Mouse (Mus musculus) urinary bladder, adult 18-20 months (tissue): Measurements from ENCODE around the gene Gpbar1.

Experiments used
- DNase-seq, 2 experiments: peaks; one replicate each; pipeline ENCODE4 v3.0.0; 2022; ENCODE audit warnings: low spot score in 2 of 2, mixed read lengths in 2 of 2

The Gpbar1 gene

GRCm38 (mm10) chr1:74294733-74295455 lies 16.5 kb downstream of the Gpbar1 start:
- DNase-seq, result peak in 1 of 2 experiments; percentile 43

DNA sequence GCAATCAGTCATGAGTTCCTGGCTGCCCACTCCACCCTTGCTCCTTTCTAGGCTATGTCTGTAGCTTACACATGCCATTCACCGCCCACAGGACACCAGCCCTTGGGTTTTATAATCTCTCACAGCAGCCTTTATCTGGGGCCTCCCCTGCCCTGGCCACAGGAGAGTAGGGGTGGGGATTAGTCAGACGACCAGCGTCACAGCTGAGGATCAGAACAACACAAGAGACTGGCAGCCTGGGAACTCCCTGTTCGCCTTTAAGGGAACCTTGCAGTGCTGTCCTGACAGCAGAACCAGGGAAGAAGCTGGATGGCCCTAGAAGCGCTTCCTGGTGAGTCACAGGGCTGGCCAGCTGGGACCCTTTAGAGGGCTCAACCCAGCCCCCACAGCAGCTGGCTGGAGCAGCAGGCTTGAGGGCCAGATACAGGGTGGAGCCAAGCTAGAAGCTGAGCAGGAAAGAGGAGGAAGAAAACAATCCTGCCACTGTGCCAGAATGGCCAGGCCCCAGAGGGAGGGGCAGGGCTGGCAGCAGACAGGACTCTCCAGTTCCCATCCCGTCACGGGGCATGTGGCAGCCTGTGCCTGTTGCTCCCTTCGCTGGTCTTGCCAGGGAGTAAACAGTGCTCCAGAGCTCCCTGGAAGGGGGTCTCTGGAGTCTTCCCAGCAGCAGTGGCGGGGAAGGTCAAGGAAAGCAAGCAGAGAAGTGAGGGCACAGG lies 17.3 kb downstream of the Gpbar1 start:
- peak; percentile 81 to 96 for DNase-seq

- peak; percentile 42 to 45 for DNase-seq
Observed at GRCm38 (mm10) chr1:74296477-74296876, 18.1 kb downstream of the Gpbar1 start.

DNA sequence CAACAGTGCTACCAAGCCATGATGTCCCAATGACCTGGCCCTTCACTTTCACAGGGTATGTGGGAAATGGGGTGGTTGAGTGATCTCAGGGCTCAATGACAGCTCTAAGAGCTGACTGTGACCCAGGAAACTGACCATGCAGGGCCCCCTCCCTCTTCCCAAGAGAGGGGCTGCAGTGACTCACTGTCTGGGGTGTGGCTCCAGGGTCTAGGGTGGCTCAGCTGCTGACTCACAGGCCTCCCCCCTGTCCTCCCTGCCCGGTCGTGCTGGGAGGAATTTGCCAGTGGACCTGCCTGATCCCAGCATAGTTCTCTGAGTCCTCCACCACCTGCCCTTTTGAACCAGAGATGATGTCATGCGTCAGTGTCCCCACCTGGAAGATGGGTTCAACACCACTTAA lies 18.9 kb downstream of the Gpbar1 start:
- DNase-seq, result peak; percentile 65 to 86

- no peak for DNase-seq
Observed at GRCm38 (mm10) chr1:74298157-74298750, 19.9 kb downstream of the Gpbar1 start.

DNA sequence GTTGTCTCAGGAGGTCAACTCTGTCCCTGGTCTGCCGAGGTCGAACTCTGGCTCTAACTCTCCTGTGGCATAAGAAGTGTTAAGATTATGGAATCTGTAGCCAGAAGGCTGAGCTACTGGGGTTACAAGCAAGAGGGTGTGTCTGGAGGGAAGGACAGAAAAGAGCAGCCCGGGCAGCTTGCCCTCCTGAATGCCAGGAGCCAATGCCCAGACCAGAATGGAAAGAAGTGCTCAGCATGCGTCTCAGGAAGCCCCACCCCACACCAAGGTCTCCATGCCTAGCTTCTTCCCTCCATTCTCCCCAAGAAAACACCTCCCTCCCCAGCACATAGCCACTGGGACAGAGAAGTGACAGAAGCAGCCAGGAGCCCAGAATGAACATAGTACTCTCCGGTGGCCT lies 20.6 kb downstream of the Gpbar1 start:
- peak in 1 of 2 experiments; percentile 50 for DNase-seq

DNA sequence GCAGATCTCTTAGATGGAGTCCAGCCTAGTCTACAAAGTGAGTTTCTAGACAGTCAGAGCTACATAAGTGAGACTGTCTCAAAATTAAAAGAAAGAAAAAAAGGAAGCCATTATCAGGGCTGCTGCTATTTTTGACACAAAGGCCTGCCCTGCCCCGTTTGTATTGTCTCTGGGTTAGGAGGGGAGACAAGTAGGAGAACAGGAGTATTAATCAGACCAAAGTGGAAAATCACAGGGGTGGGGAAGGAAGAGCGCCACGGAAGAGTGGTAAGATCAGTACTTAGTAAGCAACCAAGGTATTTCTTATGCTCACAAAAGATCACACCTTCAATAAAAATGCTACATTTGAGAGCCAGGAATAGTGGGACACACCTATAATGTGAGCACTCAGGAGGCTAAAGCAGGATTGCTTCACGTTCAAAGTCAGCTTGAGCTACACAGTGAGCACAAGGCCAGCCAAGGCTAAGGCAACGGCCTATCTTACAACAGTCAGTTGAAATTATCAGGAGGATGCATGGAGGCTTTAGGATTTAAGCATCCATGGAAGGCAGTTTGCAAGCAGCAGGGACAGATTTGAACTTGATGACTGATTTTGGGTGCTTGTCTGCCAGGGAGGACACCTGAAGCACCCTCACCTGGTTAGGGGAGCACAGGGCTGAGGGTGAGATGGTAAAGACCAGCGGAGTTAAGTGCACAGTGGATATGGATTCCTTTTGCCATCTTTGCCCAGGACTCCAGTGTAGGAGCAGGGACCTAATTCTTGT lies 22.2 kb downstream of the Gpbar1 start:
- DNase-seq, result no peak

DNA sequence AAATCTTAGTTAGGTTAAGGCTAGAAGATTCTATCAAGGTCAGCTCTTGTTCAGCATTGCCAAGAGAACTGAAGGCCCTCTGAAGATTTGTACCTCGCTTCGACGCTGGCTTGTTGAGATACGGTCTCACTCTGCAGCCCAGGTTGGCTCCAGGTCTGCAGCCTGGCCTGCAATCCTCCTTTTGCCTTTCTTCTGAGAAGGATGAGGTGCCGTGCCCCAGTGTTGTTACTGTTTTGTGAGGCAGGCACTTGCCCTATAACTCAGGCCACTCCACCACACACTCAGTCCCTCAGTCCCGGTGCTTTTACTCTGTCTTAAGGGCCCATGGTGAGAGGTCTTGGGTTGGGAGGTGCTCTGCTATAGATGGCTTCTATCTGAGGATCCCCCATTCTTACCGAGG lies 23.9 kb downstream of the Gpbar1 start:
- DNase-seq, result no peak

DNA sequence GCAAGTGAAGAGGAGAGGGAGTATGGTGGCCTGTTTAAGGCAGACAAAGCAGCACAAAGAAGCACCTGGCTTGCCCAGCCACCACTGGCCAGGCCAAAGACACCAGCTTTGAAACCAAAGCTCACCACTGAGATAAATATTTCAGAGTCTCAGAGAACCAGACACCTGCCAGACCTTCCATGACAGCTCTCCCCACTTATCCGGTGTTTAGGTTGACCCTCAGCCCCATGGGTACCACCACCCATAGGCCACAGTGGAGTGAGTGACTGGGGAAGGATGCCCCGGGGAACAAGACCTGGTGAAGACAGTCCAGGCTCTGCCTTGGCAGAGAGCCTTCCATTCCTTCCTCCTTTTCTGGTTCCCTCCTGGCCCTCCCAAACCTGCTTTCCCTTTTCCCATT lies 24.5 kb downstream of the Gpbar1 start:
- DNase-seq, result no peak

DNA sequence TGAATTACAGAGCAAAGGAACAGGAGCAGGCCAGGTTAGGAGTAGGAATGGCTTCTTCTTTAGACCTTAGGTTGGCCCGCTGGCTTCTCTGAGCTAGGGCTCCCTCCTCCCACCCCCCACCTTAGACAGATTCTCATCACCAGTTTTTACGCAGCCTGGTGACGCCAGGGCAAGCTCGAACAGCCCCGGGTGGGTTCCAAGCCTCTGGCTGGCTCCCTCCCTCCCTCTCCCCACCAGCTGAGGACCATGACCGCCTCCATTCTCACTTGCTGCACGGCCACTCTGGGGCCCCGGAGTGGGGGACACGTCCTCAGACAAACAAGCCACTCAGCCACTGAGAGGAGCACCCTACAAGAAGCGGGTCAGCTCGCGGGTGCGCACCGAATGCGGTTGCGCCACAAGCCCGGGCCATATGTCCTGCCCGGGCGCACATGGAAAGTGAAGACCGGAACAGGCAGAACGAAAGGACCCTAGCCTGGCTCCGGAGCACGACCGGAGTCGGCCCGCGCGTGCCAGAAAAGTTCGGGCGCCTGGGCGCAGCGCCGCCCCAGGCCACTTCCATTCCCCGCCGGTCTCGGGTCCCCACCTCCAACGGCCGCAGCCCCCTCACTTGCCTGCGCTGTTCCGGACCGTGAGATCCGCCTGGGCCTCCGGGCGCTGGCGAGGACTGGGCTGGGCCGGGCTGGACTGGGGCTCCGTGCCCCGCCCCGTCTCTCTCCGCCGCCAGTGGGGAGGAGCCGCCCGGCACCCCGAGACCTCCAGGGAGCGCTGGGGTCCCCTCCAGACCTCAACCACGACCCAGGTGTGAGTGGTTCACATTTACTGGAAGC lies 25.4 kb downstream of the Gpbar1 start:
- peak; percentile 80 to 85 for DNase-seq

GRCm38 (mm10) chr1:74304339-74304790 lies 26.0 kb downstream of the Gpbar1 start:
- no peak for DNase-seq

DNA sequence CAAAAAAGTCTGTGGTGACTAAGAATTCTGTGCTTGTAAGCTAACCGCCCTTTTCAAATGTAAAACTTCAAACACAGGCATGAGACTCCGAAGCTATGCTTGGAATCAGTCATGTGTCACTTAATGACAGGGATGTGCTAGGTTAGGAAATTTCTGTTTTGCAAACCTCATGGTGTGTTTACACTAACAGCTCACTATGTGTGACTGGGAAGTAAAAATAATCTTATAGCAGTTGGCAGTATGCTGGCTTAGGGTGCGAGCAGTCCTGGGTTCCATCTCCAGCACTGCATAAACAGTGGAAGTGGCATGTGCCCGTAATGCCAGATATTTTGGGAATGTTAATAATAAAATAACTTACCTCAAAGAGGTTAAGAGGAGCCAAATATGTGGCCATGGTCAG lies 26.6 kb downstream of the Gpbar1 start:
- no peak for DNase-seq

- DNase-seq, result no peak
Observed at GRCm38 (mm10) chr1:74305522-74305921, 27.2 kb downstream of the Gpbar1 start, which contains the start of gene Tmbim1. TSS of gene Tmbim1 (minus strand) at chr1:74305622.

DNA sequence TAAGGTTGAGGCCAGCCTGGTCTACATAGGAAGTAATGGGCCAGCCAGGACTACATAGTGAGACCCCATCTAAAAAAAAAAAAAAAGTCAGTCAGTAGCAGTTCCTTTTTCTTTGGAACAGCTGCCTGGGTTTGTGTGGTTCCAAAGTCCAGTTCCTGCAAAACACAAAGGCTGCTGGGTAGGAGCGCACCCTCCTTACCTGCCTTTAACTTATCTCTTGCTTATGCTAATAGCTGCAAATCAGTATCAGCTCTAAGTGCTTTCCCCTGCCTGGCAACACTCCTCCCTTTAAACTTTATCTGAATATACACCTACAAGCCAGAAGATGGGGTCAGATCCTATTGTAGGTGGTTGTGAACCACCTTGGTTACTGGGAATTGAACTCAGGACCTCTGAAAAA lies 28.8 kb downstream of the Gpbar1 start:
- DNase-seq, result no peak

DNA sequence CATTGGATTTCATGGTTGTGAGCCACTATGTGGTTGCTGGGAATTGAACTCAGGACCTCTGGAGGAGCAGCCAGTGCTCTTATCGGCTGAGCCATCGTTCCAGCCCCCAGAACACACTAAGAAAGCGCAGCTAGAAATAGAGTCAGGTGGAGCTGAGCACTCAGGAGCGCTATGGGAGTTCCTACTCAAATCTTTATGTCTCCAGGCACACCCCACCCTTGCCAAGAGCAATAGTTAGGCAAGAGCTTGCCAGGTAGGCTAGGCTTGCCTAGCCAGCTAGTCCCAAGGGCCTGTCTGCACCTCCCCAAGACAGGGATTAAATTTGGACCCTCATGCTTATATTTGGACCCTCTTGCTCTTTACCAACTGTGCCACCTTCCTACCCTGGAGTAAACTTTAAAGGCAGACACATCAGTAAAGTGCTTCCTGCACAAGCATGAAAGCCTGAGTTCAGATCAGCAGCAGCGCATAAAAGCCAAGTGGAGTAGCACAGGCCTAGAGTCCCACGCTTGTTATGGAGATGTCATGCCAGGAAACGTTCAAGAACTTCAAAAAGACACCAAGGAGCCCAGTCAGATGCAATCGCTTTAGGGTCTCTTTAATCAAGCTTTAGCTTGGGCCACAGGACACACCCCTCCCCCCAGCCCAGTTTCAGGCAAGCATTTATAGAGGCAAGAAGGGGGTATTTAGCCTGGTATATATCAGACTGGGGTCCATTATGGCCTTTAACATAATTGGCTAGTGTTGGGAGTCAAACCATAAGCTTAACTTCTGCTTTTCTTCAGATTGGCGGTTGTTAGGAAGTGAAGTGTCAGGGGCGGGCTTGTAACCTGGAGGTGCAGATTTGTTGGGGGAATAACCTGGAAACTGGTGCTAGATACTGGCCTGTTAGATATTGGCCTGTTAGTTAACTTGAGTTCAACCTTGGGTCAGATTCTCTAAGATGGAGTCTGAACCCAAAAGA lies 29.9 kb downstream of the Gpbar1 start:
- no peak for DNase-seq

GRCm38 (mm10) chr1:74309767-74310166 lies 31.4 kb downstream of the Gpbar1 start:
- DNase-seq, result no peak

DNA sequence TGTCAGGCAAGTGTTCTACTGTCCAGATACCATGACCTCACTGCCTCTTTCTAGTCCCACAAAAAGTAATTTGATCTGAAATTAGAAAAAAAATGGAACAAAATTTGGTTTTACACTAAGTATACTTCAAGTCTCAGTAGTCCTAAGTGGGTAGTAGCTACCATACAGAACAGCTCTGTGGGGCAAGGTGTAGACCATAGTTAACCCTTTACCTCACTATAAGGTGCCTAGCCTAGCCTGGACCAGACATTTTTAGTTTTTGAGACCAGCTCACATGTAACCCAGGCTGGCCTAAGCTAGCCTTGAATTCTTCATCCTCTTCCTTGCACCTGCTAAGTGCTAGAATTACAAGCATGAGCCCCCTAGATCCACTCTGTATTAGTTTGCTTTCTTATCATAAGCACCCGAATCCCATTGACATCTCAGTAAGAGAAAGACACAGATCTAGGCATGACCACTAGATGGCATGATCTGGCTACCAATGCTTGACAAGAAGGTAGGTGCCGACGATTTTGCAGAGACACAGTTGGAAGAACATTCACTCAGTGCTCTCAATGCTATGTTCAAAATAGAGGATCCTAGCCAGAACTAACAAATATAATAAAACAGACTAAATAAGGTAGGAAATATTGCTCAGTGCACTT lies 34.8 kb downstream of the Gpbar1 start:
- no peak for DNase-seq

DNA sequence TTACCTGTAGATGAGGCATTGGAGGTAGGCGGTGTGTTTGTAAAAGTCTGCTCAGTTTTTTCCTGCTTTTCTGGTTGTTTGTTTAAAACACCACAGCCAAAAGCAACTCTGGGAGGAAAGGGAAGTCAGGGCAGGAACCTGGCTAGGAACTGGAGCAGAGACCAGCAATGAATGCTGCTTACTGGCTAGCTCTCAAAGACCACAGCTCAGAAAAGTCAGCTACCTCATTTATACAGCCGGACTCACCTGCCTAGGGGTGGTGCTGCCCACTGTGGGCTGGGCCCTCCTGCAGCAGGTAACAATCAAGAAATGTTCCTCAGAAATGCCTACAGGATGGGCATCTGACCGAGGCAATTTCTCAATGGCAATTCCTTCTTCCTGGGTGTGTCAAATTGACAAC lies 36.4 kb downstream of the Gpbar1 start:
- no peak for DNase-seq

GRCm38 (mm10) chr1:74316114-74316827 lies 37.9 kb downstream of the Gpbar1 start:
- no peak for DNase-seq
